Mouse (Mus musculus): ENCODE results near the gene Hcn2.
"Not testable (repeated sequence)": the region's sequence is repeated elsewhere in the genome, so short reads cannot be mapped to it uniquely, and the experiment has no call there.

Hcn2 gene

DNA sequence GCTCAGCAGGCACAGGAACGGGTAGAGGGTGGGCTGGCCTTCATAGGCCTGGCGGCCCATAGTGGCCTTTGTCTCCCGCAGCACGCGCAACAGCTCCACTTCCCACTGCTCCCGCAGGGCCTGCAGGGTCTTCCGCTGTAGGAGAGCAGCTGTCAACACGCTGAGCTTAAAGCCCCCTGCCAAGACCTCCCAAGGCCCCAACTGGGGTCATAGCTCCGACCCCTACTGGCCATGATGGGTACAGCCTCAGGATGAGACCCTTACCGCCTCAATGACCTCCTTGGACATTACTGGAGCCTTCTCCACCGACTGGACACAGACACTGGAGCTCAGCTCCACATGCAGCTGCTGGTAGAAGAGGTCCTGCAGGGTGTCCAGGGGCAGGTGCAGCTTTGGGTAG lies 24.4 kb downstream of the Hcn2 start:
- DNase-seq (ENCODE audit: inconsistent age in 2 of 2, low spot score in 1 of 2): no peak

DNA sequence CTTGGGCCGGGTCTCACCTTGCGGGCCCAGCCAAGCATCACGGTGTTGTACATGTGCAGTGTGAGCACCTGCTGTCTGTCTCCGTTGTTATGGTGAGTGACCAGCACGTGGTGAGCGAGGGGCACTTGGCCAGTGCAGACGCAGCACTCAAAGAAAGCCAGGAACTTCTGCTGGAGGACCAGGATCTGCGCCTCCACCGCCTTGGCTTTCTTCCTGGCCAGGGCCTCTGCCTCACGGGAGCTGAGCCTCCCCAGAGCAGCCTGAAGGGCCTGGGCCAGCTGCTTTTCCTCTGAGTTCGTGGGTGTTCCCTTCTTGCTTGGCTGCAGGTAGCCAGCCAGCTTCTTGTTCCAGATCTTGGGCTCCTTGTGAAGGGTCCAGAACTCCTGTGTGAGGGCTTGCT lies 26.7 kb downstream of the Hcn2 start:
- DNase-seq (ENCODE audit: inconsistent age in 2 of 2, low spot score in 1 of 2): no peak

DNA sequence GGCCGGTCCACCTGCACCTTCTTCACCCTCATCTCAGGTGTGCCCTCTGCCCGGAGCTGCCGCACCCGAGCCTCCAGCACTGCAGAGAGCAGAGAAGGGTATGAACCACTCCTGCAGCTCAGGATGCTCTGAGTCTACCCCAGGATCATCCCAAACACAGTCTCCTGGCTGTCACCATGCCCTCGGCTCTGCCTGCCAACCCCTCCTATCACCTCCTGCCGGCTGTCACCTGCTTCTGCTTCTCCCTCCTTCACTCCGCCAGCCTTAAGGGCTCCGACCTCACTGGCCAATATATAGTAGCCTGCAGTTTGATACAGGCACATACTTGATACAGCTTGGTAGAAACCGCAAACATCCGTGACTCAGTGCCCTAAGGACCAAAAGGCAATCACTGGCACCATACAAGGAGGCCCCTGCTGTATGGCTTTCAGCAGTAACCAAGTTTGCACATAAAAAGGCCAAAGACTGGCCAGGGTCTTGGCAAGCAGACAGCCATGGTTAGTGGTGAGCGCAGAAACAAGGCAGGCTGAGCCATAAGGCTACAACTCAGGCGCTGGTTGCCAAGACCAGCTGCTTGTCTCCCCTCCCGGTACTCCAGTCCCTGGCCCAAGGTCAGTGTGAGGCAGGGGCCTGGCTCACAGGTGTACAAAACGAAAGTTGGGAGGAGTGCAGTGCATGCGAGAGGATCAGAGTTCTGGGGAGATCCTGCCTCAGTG lies 27.4 kb downstream of the Hcn2 start:
- DNase-seq (ENCODE audit: inconsistent age in 2 of 2, low spot score in 1 of 2): no peak

DNA sequence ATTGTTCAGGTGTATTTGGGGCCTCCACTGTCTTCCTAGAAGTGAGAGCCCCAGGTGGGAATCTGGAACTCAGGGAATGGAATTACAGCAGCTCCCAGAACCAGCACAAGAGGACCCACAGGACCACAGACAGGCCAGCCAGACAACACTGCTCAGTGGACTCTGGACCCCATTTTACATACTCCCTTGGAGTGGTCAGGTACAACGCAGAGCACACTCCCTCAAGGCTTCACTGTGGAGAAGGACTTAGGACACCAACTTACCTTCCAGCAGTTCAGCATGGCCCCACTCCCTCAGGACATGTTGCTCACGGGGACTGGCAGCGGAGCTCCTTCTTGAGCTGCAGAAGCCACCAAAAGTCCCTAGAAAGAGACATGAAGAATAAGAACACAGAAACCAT lies 29.0 kb downstream of the Hcn2 start:
- no peak for DNase-seq (ENCODE audit: inconsistent age in 2 of 2, low spot score in 1 of 2)

DNA sequence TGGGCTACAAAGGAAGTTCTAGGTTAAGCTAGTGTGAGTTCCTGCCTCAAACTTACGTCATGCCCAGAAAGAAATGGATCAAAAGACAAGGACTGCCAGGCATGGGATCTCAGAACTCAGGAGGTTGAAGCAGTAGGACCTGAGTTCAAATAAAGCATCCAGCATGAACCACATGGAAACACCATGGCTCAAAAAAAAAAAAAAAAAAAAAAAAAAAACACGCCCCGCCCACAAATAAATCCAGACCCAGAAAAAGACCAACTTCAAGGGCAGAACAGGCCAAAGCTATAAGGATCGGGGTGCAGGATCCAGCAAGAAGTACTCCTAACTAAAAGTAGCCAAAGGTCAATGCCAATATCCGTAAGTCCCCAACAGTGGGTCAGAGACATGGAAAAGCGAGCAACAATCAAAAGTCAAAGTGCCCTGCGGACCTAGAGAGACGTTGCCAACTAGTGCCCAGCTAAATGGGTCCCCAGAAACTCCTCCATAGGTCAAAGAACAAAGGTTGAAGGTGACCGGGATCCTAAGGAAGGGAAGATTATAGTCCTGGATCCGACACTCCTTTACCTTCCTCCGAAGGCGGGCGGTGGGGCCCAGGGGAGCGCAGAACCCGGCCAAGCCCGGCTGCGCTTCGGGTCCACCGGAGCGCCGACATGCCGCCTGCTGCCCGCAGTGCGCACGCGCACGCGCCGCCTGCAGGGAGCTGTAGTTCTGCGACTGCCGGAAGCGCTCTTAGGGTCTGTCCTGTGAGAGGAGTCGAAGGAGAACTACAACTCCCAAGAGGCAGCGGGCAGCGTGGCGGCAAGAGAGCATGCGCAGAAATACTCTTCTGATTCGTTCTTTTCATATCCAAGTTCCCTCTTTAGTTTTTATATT lies 29.7 kb downstream of the Hcn2 start, which contains the start of gene Polrmt:
Gene Polrmt (minus strand): TSS at position 684 of the 876 bp plus-strand sequence.
- peak; percentile 97 to 98 for DNase-seq (ENCODE audit: inconsistent age in 2 of 2, low spot score in 1 of 2)

DNA sequence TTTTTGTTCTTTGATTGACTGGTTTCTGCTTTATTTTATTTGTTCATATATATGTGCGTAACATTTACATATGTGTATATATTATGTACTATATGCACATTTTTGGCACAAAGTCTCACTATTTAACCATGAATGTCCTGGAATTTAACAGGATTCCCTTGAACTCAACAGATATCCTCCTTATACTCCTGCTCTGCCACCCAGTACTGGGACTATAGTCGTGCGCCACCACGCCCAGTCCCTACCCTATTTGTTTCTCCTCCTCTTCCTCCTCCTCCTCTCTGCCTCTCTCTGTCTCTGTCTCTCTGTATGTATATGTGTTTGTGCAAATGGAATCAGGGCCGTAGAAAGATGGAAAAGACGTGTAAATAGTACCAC lies 30.3 kb downstream of the Hcn2 start:
- DNase-seq (ENCODE audit: inconsistent age in 2 of 2, low spot score in 1 of 2): peak in 1 of 2 experiments; percentile 61

DNA sequence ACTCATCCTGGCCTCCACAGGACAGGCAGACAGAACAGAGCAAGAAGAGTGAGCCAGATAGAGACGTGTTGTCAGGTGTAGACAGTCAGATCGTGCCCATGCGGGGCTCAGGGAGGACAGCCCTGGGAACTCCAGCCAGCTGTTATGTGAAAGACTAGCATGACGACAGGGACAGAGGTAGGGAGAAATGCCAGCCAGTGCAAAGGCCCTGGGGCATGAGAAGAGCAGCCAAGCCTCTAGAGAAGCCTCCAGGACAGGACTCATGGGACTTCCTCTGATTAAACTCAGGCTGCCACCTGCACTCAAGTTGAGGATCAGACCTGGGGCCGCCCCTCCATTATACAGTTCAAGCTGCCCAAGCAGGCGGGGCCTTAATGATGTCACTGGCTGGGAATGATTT lies 32.1 kb downstream of the Hcn2 start:
- no peak for DNase-seq (ENCODE audit: inconsistent age in 2 of 2, low spot score in 1 of 2)

DNA sequence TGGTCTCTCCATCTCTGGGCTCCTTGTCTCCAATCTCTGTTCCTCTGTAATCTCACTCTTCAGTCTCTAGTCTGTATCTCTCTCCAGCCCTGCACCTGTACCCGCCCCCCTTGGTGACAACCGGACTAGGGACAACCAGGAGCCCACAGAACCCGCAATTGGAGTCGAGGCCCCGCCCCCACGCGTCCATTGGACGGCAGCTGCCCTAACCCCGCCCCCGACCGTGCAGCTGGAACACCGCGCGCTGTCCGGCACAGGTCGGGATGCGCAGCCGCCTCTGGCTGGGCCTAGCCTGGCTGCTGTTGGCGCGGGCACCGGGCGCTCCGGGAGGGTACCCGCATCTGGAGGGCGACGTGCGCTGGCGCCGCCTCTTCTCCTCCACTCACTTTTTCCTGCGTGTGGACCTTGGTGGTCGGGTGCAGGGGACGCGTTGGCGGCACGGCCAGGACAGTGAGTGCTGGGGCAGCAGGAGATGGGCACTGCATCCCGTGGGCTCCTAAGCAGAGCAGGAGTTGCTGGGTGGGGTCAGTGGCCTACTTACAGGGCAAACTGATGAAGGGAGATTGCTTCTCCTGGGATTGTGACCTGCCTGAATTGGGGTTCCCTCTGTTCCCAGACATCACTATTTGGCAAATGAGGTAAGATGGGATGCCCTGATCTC lies 38.6 kb downstream of the Hcn2 start, which contains the start of gene Fgf22:
Gene Fgf22 (plus strand): TSS at position 221 of the 661 bp plus-strand sequence.
- peak; percentile 83 to 91 for DNase-seq (ENCODE audit: inconsistent age in 2 of 2, low spot score in 1 of 2)

DNA sequence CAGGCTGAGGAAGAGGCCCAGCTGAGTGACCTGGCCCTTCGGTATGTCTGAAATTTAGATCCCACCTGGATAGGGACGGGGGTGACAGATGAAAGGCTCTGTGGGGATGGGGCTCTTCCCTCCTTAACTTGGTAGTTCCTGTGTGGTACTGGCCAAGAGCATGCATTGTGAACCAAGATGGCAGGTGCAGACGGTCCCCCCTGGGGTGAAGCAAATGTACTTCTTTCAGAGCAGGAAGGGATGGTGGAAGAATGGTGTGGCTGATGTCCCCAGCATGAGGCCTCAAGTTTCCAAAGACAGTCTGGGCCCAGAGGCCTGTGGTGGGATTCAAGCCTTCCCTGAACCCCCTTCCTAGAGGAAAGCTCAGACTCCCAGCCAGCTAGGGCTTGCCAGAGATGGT lies 39.4 kb downstream of the Hcn2 start:
- DNase-seq (ENCODE audit: inconsistent age in 2 of 2, low spot score in 1 of 2): no peak

DNA sequence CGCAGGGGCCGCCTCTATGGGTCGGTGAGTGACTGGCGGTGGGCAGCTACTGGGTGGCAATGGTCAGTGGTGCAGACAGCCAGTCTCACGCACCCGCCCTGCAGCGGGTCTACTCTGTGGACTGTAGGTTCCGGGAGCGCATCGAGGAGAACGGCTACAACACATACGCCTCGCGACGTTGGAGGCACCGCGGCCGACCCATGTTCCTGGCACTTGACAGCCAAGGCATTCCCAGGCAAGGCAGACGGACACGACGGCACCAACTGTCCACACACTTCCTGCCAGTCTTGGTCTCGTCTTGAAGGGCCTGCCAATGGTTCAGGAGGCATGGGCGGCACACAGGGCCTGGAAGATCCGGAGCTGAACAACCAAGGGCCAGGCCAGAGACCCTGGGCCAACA lies 40.2 kb downstream of the Hcn2 start:
- no peak for DNase-seq (ENCODE audit: inconsistent age in 2 of 2, low spot score in 1 of 2)

DNA sequence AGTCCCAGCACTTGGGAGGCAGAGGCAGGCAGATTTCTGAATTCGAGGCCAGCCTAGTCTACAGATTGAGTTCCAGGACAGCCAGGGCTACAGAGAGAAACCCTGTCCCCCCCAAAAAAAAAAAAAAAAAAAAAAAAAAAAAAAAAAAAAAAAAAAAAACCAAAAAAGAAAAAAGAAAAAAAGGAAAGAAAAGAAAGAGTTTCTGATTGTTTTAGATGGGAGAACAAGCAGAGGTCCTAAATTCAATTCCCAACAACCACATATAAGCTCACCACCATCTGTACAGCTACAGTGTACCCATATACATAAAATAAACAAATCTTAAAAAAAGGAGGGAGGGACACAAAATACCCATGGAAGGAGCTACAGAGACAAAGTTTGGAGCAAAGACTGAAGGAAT lies 43.2 kb downstream of the Hcn2 start:
- DNase-seq (ENCODE audit: inconsistent age in 2 of 2, low spot score in 1 of 2): not testable (repeated sequence)

DNA sequence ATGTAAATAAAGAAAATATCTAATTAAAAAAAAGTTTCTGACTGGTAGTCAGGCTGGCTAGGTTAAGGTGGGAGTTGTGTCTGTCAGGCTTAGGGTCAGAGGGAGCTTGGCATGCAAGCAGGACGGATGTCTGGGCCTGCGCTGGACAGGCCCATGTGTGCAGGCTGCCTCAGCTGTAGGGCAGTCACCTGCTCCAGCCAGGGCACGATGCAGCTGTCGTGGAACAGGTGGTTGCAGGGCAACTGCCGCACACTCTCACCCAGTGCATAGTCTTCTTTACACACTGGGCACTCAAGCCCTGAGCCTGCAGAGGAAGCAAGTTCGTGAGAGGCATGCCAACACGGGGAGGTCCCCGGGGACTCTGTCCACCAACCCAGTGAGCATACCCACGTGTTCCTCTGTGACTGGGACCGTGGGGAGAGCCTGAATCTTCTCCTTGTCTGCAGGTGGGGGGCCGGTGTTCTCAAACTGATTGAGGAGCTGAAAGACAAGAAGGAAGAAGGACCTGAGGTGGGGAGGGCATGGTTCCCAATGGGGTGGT lies 44.2 kb downstream of the Hcn2 start:
- DNase-seq (ENCODE audit: inconsistent age in 2 of 2, low spot score in 1 of 2): no peak

DNA sequence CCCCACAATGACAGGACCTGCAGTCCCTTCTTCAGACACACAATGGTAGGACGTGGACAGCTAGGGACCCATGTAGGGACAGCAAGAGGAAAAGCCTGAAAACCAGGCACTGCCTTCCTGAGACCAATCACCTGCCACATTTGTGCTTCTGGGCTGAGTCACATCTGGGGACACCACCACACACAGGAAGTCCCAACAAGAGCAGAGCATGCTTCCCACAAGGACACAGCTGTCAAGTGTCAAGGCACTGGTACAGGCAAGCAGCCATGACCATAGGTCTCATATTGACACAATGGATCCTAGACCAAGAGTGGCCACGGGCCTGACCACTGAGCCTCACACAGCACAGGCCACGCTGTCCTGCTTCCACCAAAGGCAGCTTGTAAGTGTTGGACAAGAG lies 46.4 kb downstream of the Hcn2 start:
- peak in 1 of 2 experiments; percentile 55 for DNase-seq (ENCODE audit: inconsistent age in 2 of 2, low spot score in 1 of 2)

DNA sequence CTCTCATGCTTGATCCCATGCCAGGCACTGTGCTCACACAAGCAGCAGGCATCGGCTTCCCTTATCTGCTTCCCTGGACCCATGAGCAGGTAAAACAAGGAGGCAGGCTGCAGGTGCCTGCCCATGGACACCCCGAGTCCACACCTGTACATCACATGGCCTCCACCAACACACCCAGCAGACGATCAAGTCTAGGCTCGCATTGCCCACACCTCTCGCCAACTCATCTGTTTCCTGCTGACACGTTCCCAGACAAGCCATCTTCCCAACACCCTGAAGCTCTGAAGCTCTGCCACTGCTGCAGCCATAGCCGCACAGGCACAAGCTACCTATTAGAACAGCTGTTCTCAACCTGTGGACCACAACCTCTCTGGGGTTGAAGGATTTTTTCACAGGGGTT lies 47.8 kb downstream of the Hcn2 start:
- DNase-seq (ENCODE audit: inconsistent age in 2 of 2, low spot score in 1 of 2): no peak

DNA sequence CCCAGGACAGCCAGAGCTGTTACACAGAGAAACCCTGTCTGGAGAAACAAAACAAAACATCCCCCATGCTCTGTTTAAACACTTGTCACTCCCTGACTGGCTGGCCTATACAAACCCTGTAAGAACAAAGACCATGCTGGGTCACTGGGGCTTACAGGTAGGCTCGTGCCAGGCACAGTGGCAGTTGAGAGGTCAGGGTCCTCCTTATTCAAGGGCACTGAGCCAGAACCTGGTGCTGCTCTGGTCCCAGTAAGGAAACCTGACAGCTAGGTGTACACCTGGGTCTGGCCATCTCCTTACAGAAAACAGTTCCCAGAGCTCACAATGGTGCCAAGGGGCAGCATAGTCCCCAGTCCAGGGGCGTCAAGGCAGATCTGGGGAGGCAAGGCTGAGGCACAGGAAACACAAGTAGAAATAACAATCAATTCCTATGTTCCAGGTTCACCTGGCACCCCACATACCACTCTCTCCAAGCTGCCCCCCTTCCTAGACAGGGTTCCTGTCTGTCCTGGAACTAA lies 48.9 kb downstream of the Hcn2 start:
- peak in 1 of 2 experiments; percentile 52 for DNase-seq (ENCODE audit: inconsistent age in 2 of 2, low spot score in 1 of 2)

DNA sequence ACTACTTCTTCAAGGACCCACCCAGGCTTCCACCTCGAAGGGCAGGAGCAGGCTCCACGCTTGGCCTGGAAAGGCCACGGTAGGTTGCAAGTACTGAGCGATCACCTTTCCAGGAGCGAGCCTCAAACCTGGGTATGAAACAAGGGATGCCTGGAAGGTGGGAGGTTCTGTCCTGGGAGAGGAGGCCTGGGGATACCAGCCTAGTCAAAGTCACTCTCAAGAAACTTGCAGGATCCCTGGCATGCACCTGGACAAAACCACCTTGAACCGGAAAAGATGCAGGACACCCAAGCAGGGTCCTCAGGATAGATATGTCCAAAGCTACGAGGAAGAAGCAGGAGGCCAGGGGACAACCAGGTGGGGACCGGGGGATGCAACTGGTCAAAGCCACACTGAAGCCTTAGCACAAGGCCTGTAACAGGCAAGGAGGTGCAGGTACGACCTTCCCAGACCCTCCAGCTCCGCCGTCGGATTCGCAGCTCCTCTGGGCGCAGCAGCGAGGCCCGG lies 49.6 kb downstream of the Hcn2 start:
- no peak for DNase-seq (ENCODE audit: inconsistent age in 2 of 2, low spot score in 1 of 2)

DNA sequence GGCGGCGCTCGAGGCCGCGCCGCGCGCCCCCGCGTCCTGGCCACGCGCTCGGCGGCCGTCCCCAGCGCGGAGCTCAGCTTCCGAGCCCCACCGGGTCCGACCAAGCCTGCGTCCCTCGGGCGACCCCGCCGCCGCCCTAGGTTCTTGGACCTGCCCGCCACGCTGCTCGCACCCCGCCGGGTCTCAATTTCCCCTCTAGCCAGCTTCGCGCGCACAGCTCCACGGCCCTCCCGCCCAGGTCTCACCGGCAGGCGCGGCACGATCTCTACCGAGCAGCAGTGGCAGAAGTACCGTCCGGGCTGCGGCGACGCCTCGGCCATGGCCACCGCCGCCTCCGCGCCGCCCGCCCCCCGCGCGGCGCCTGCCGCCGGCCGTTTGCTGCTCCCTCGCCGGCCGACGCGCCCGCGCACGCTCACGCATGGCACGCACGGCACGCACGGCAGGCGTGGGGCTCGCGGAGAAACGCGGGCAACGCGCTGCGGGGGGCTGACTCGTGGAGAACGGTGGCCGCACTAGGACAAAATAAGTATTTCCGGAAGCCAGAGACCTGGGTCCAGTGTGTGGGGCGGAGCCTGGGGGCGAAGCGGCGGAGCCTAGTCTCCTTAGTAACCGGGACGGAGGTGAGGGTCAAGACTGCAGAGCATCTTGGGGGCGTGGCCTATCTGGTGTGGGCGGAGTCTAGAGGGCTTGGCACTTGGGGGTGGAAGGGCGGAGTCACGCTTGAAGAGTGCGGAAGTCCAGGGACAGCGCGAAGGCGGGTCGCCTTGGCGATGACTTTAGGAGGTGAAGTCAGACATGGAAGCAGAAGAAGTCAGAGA lies 50.3 kb downstream of the Hcn2 start, which contains the start of gene Rnf126:
Gene Rnf126 (minus strand): TSS at position 445 of the 818 bp plus-strand sequence.
- DNase-seq (ENCODE audit: inconsistent age in 2 of 2, low spot score in 1 of 2): peak; percentile 100

DNA sequence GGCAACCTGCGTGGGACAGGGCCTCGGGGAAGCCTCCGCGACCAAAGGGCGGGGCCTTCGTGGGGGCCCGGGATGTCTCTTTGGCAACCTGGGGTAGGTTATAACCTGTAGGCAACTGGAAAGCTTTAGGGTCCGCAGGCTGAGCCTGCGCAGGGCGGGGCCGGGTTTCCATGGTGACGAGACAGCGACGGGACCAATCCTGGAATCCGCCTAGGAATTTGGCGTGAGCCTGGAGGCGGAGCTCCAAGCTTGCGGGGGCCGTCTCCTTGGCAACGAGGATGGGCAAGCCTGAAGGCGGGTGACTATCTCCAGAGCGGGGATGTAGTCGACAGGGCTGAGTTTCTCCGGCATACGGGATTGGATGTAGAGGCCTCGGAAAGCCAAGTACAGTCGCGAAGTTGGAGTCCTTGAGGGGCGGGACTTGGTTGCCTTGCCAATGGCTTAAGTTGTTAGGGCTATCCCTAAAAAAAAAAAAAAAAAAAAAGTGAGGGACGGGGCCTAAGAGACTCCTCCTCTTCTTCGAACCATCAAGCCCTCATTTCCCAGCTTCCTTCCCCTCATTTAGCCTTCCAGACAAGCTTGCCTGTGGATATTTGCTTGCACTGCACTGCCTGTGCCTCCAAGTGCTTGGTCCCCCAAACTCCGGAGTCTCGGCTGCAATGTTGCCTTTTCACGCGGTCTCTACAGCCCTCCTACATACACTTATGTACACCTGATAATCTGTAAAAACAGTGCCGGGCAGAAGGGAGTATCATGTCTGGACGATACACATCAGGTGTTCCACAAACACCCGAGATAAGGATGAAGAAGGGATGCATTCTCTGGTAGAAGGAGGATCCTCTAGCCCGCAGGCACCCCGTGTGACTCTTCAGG lies 51.2 kb downstream of the Hcn2 start:
- DNase-seq (ENCODE audit: inconsistent age in 2 of 2, low spot score in 1 of 2): peak; percentile 96 to 97

DNA sequence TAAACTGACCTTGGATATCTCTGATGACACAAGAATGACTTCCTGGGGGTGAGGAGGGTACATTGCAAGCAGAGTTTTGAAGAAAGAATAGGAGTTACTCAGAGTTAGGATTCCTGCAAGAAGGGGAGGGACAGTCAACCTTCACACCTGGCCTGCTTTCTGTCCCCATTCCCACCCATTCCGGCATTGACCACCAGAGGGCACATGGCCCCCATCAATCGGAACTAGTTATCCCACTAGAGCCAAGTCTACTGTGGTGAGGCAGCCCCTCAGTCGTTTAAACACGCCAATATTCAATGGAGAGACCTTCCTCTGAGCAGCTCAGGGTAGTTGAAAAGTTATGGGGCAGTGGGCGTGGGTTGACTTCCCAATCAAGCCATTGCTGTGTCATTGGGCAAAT lies 52.0 kb downstream of the Hcn2 start:
- DNase-seq (ENCODE audit: inconsistent age in 2 of 2, low spot score in 1 of 2): peak; percentile 81 to 92

Measured in adrenal gland, adult (tissue).